Mouse (Mus musculus) gastrocnemius, postnatal 25 days (tissue): ENCODE data around the gene Cptp. TPM values are rescaled to one million over a fixed set of nuclear protein-coding genes. Genes with fewer than 3 reads are reported as not detected.

Source experiments
- DNase-seq: peaks from one replicate; pipeline ENCODE4 v3.0.0; 2022
- total RNA-seq, 2 experiments: library from RNA; stranded (reverse); gene quantifications; 1 replicate in 1 of 2; 2 replicates in 1 of 2; pipeline ENCODE4 v1.2.3; 2021

The Cptp gene
- total RNA-seq, 2 experiments from 2014 or later = 15.6 to 16.6 TPM

DNA sequence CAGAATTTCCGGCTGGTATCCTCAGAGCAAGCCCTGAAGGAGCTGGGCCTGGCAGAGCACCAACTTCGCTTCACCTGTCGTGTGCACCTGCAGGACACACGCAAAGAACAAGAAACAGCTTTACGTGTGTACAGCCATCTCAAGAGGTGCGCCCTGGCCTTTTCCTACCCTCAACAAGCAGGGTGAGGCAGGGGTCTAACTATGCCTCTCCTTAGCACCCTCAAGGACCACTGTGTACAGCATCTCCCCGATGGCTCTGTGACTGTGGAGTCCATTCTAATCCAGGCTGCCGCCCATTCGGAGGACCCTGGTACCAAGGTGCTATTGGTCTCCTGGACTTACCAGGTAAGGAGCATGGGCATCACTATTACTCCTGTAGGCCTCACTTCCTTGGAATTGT lies 18.9 kb upstream of the Cptp start:
- no peak for DNase-seq

- DNase-seq = no peak
Observed at GRCm38 (mm10) chr4:155887674-155888073, 18.4 kb upstream of the Cptp start.

GRCm38 (mm10) chr4:155886330-155886729 lies 17.1 kb upstream of the Cptp start:
- DNase-seq = no peak

- no peak for DNase-seq
Observed at GRCm38 (mm10) chr4:155883587-155883986, 14.3 kb upstream of the Cptp start.

- DNase-seq = no peak
Observed at GRCm38 (mm10) chr4:155871404-155871803, 2.2 kb upstream of the Cptp start.

DNA sequence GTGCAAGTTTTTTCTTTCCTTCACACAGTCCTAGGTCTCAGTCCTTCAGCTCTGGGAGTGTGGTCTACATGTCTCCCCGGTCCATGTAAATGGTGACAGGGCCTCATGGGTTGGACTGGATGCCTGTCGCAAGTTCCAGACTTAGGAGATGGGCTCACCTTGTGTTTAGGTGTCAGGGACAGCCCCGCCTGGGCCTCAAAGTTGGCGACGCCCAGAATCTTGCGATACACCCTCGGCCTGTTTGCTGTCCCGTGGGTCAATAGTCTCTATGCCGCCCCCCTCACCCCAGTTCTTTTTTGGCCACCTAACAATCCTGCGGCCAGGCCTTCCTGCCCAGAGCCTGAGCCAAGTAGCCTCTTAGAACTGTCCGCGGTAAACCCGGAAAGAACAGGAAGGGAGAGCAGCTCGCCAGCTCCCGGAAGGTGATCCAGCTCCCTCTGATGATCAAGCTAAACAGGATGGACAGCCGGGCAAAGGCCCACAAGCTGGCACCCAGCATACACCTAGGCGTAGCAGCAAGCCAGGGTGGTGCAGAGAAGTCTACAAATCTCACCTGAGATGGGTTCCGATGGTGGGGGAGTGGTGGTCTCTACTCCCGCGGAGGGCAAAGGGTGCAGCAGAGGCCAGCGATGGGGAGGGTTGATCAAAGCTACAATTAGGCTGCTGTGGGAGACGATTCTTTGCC lies 484 bp downstream of the Cptp start:
- no peak for DNase-seq

DNA sequence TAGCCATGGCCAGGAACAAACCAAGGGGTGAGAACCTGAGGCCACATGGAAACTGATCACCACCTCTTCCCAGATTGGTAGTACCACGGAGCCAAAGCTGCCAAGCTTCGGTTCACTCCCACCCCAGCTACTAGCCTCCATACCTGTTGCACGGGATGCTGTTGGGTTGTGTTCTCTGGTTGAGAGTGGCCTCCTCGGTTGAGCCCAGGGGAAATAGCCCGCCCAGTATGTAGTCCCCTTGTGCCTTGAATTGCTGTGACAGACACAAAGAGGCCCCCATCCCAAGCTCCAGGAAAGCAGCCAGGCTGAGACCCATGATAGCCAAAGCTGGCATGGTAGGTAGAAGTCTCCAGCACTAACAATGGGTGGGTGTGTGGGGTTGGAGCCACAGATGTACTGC lies 6.2 kb downstream of the Cptp start, which contains the start of gene Tas1r3:
Gene Tas1r3, minus strand, starts transcription at position 362 of the 400 bp plus-strand sequence.
- DNase-seq = no peak

GRCm38 (mm10) chr4:155861787-155862186 lies 7.5 kb downstream of the Cptp start:
- DNase-seq = no peak

DNA sequence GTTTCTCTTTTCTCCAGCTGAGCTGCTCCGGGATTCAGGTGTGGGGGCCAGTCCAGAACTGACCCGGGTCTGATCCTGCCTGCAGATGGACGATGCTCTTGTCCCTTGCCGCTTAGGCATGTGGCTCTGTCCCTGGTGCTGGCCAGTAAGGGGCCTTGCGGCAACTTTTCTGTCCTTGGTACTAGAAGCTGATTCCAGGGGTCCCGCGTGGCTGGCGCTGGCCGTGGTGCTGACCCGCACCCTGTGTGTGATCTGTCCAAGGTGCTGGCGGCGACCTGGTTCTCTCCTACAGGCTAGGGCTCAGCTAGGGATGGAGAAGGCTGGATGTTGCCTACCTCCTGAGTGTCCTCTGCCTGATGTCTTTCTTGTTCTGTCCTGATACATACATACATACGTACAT lies 9.9 kb downstream of the Cptp start:
- DNase-seq = no peak

- DNase-seq = no peak
Observed at GRCm38 (mm10) chr4:155856881-155857280, 12.4 kb downstream of the Cptp start.

- DNase-seq = peak; percentile 3
Observed at GRCm38 (mm10) chr4:155856071-155856470, 13.2 kb downstream of the Cptp start.

- no peak for DNase-seq
Observed at GRCm38 (mm10) chr4:155854991-155855390, 14.2 kb downstream of the Cptp start.

GRCm38 (mm10) chr4:155853421-155853820 lies 15.8 kb downstream of the Cptp start:
- DNase-seq = no peak

DNA sequence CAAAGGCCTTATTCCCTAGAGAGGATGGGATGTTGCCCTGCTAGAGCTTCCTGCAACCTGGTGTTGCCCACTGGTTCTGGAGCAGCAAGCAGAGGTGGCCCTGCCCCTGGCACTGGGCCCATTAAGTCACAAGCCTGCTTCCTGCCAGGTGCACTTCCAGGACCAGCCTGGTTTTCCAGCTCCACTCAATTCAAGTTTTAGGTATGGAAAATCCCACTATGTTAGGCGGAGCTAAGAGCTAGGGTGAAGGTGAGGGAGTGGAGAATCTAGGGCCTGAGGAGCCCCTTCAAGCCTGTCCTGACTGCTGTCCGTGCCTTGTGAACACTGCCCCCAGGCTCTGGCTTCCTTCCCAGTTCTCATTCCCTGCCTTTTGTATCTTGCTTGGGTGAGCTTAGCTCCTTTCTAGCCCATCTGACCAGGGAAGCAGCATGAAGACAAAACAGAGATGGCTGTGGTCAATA lies 17.3 kb downstream of the Cptp start:
- no peak for DNase-seq

- DNase-seq = no peak
Observed at GRCm38 (mm10) chr4:155851368-155851767, 17.9 kb downstream of the Cptp start.

DNA sequence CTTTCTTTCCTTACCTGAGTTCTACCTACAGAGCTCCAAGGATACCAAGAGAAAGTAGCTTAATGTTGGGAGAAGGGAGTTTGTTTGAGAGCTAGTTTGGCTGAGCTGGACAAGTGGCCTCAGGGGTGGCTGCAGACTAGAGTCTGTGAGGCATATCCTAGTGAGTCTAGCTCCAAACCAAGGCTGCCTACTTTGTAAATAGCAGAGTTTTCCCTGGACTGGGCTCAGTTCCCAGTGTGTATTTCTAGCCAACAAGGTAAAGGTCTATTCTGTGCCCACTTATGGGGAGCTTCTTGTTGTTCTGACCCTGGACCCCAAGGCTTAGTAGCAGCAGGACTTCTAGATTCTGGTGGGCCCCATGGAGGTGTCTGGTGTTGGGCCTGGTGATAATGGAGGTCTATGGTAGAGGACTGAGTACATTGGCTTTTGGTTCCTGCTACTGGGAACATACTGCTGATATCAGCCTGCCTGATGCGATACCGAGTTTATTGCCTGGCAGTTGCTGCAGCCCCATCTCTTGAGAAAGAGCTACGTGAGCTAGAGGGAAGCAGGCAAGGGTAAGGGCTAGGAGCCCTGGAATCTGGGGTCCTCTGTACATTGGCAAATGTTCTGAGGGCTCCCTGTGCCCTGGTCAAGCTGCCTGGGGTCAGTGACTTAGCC lies 19.3 kb downstream of the Cptp start:
- no peak for DNase-seq

- DNase-seq = no peak
Observed at GRCm38 (mm10) chr4:155849391-155849790, 19.8 kb downstream of the Cptp start.

DNA sequence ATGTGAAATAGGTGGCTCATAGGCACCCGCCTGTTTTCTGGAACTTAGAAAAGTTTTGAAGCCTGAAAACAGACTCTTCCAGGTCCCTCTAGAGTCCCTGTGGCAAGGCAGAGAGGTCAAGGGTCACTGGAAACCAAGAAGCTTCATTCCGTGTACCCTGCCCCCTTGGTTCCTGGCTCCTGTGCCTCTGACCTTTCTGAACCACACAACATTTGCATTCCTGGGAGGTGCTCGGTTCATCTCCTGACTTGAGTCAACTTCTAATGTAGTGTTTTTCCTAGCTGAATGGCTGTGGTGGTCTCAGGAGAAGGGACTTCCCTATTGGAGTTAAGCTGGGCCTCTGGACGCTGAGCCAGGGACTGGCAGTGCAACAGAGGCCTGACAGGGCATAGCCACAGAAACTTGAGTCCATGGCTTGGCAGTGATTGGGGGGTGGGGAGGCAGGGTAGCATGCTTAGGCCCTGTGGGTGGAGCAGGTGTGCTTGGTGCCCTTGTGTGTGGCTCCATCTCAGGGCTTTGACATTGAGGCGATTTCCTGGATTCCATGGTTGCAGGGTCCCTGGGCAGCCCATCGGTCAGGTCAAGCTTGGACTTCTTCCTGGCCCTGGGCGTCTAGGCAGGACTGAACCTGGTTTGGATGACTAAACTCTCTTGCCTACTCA lies 20.7 kb downstream of the Cptp start:
- peak; percentile 80 for DNase-seq

DNA sequence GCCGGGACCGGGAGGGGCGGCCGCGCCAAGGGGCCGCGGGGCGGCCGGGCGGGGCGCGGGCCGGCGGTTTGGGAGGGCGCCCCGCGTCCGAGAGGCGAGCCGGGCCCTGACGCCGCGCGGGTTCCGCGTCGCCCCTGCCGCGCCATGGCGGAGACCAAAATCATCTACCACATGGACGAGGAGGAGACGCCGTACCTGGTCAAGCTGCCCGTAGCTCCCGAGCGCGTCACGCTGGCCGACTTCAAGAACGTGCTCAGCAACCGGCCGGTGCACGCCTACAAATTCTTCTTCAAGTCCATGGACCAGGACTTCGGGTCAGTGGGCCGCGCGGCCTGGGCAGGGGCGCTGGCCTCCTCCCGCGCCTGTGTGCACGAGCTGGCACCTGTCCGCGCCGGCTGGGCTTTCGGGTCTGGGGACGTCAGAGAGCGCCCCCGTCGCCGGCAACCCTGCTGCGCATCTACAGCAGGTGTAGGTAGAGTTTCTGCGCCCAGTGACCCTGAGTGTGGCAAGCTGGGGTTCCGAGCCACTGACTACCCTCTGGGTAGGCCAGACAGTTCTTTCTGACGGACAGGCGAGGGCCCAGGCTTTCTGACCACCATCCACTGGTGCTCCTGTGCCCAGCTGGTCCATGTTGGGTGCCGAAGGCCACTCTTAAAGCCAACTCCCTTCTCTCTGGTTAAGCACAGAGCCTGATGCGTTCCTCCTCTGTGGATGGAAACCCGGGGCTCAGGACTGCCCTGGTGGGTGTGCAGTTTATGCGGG lies 21.5 kb downstream of the Cptp start:
- peak; percentile 54 for DNase-seq

- peak; percentile 92 for DNase-seq
Observed at GRCm38 (mm10) chr4:155846871-155847578, 22.2 kb downstream of the Cptp start, which contains the start of gene Dvl1. Gene Dvl1 (plus strand): TSS chr4:155847402.

DNA sequence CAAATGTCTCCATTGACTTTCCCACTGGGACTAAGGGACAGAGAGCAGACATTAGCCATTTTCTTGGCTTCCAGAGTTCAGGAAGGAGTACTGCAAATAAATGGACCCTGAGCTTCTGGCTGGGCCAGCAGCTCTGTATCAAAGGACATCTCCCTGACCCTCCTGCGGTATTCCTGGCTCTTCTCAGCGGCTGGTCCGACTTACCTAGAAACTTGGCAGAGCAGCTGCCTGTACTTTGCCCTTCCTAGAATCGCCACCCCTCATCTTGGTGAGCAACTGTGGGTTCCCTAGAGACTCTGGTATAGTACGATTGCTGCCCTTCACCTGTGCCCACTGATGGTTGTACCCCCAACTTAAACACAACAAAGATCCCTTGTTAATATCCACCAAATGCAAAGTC lies 26.0 kb downstream of the Cptp start:
- DNase-seq = no peak
